Mouse (Mus musculus): Measurements from ENCODE around the gene Rprd1b. TPM values are rescaled to one million over a fixed set of nuclear protein-coding genes. Genes with fewer than 3 reads are reported as not detected.
A peak's percentile ranks its signal among the peaks of the same experiment; 100 is the strongest.

Gene Rprd1b
- polyA plus RNA-seq, 1 experiment from 2014 or later: 19.8 TPM

DNA sequence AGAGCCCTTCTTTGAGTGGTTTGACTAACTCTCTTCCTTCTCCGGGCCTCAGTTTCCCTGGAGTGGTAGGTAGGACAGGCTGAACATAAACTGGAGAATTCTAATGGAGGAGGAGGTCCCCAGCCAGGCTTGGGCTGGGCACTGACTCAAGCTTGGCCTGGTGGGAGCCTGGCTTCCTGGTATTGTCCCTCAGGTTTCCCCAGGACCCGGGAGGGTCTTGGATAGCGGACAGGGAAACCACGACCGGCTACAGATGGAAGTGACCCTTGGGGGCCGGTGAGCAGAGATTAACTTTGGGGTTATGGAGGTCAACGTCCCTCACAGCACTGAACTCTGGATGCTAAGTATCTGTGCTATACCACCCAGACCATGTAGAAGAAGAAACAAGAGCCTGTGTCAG lies 113.0 kb downstream of the Rprd1b start:
- TF ChIP-seq CTCF (IDR thresholded peaks at IDR 0.05; ENCODE audit: low read depth): no peak
- 77% methylated on average over 7 of the region's 7 CpGs for WGBS
- Histone ChIP-seq H3K27ac (ENCODE audit: low read depth, low read length) (no peak overlapping the region), H3K36me3 (ENCODE audit: control insufficient read depth, insufficient read depth) (peaks cover 51% of the 10 kb centered on the region; the same call in 1 of the 2 replicates), H3K4me1 (replicated peaks; ENCODE audit: control insufficient read depth, insufficient read depth, low read length) (peaks cover 17% of the 10 kb centered on the region), H3K4me3 (ENCODE audit: low read depth, low read length) (no peak overlapping the region), H3K9me3 (ENCODE audit: control insufficient read depth) (no peaks in the 10 kb centered on the region), H3K9ac (ENCODE audit: low read depth, low read length) (no peak overlapping the region), H3K4me2 (replicated peaks; ENCODE audit: low read depth) (no peak overlapping the region; the same call in 1 of the 2 replicates), H3K27me3 (replicated peaks; ENCODE audit: control insufficient read depth, insufficient read depth, low read length) (no peaks in the 10 kb centered on the region)
- ATAC-seq: no peak

DNA sequence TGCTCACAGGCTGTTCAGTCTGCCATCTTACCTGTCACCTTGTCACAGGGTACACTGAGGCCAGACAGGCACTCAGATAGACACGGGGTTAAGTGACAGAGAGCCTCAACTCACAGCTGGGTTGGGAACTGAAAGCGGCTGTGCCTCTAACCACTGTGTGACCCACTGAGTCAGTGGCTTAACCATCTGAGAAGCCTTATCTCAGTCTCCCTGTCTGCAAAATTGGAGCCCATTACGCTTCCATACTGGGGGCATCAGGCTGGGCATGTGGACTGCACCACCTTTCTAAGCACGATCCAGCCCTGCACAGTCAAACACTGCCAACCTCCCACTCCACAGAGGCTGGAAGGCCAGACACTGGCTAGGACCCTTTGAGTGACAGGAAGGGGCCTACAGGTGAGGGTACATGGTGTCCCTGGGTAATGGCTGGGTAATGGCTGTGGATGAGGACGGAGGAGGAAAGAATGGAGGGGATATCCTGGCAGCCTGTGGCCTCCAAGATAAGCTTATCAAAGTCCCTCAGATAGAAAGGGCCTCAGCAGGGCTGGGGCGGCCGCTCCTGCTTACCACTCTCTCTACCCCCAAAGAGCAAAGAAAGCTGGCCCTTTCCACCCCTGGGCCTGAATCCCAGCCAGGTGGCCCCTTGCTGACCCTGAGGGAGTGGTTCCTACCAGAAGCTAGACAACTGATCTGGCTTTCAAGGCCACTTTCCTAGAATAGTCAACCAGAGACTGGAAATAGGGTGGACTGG lies 113.6 kb downstream of the Rprd1b start:
- no peaks in the 10 kb centered on the region for H3K9me3 ChIP-seq (ENCODE audit: control insufficient read depth)
- H3K27ac ChIP-seq (ENCODE audit: low read depth, low read length): no peak overlapping the region
- H3K27me3 ChIP-seq (replicated peaks; ENCODE audit: control insufficient read depth, insufficient read depth, low read length): no peaks in the 10 kb centered on the region
- peaks cover 17% of the 10 kb centered on the region for H3K4me1 ChIP-seq (replicated peaks; ENCODE audit: control insufficient read depth, insufficient read depth, low read length)
- ATAC-seq: peak; percentile 25; the same call in 1 of the 2 replicates
- TF ChIP-seq CTCF (IDR thresholded peaks at IDR 0.05; ENCODE audit: low read depth): no peak
- H3K9ac ChIP-seq (ENCODE audit: low read depth, low read length): no peak overlapping the region
- 49% methylated on average over 7 of the region's 7 CpGs for WGBS
- H3K36me3 ChIP-seq (ENCODE audit: control insufficient read depth, insufficient read depth): peaks cover 49% of the 10 kb centered on the region; the same call in 1 of the 2 replicates
- H3K4me3 ChIP-seq (ENCODE audit: low read depth, low read length): no peak overlapping the region
- H3K4me2 ChIP-seq (replicated peaks; ENCODE audit: low read depth): peak overlapping the region; percentile 21; the same call in 1 of the 2 replicates

DNA sequence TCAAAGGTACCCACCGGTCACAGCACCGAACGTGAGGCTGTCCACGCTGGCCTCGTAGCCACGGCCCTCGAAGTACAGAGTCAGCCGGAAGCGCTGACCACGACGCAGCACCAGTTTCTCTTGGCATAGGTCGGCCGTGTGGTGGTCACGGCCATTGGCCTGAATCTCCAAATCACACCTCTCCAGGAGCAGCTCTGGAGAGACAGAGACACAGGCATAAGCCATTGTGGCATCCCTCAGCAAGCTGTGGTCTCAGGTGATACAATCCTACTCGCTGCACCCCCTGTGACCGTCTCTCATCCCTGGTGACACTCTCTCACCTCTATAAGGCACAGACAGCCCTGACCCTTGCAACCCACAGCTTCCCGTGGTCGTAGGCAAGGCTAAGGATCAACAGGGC lies 114.7 kb downstream of the Rprd1b start:
- Histone ChIP-seq H3K4me2 (replicated peaks; ENCODE audit: low read depth) (peak overlapping the region; percentile 80; the same call in 1 of the 2 replicates), H3K27me3 (replicated peaks; ENCODE audit: control insufficient read depth, insufficient read depth, low read length) (no peaks in the 10 kb centered on the region), H3K4me1 (replicated peaks; ENCODE audit: control insufficient read depth, insufficient read depth, low read length) (peaks cover 17% of the 10 kb centered on the region), H3K9ac (ENCODE audit: low read depth, low read length) (no peak overlapping the region), H3K36me3 (ENCODE audit: control insufficient read depth, insufficient read depth) (peaks cover 42% of the 10 kb centered on the region; the same call in 1 of the 2 replicates), H3K4me3 (ENCODE audit: low read depth, low read length) (no peak overlapping the region), H3K27ac (ENCODE audit: low read depth, low read length) (no peak overlapping the region), H3K9me3 (ENCODE audit: control insufficient read depth) (no peaks in the 10 kb centered on the region)
- 82% methylated on average over 18 of the region's 18 CpGs for WGBS
- ATAC-seq: no peak
- no peak for TF ChIP-seq CTCF (IDR thresholded peaks at IDR 0.05; ENCODE audit: low read depth)

- TF ChIP-seq CTCF (IDR thresholded peaks at IDR 0.05; ENCODE audit: low read depth): no peak
- no peak overlapping the region for H3K4me3 ChIP-seq (ENCODE audit: low read depth, low read length)
- peaks cover 34% of the 10 kb centered on the region; the same call in 1 of the 2 replicates for H3K36me3 ChIP-seq (ENCODE audit: control insufficient read depth, insufficient read depth)
- no peaks in the 10 kb centered on the region for H3K27me3 ChIP-seq (replicated peaks; ENCODE audit: control insufficient read depth, insufficient read depth, low read length)
- ATAC-seq: no peak
- no peaks in the 10 kb centered on the region for H3K9me3 ChIP-seq (ENCODE audit: control insufficient read depth)
- 71% methylated on average over 3 of the region's 3 CpGs for WGBS
- H3K4me2 ChIP-seq (replicated peaks; ENCODE audit: low read depth): peak overlapping the region; percentile 80
- no peak overlapping the region for H3K27ac ChIP-seq (ENCODE audit: low read depth, low read length)
- H3K4me1 ChIP-seq (replicated peaks; ENCODE audit: control insufficient read depth, insufficient read depth, low read length): peaks cover 17% of the 10 kb centered on the region
- no peak overlapping the region for H3K9ac ChIP-seq (ENCODE audit: low read depth, low read length)
These were observed 115.5 kb downstream of the Rprd1b start for GRCm38 (mm10) chr2:158143816-158144215.

GRCm38 (mm10) chr2:158144263-158144662 lies 116.0 kb downstream of the Rprd1b start:
- H3K9me3 ChIP-seq (ENCODE audit: control insufficient read depth): no peaks in the 10 kb centered on the region
- no peak for TF ChIP-seq CTCF (IDR thresholded peaks at IDR 0.05; ENCODE audit: low read depth)
- H3K27ac ChIP-seq (ENCODE audit: low read depth, low read length): no peak overlapping the region
- H3K4me3 ChIP-seq (ENCODE audit: low read depth, low read length): no peak overlapping the region
- peaks cover 30% of the 10 kb centered on the region; the same call in 1 of the 2 replicates for H3K36me3 ChIP-seq (ENCODE audit: control insufficient read depth, insufficient read depth)
- peaks cover 17% of the 10 kb centered on the region for H3K4me1 ChIP-seq (replicated peaks; ENCODE audit: control insufficient read depth, insufficient read depth, low read length)
- ATAC-seq: no peak
- peak overlapping the region; percentile 80 for H3K4me2 ChIP-seq (replicated peaks; ENCODE audit: low read depth)
- 58% methylated on average over 8 of the region's 8 CpGs for WGBS
- no peaks in the 10 kb centered on the region for H3K27me3 ChIP-seq (replicated peaks; ENCODE audit: control insufficient read depth, insufficient read depth, low read length)
- H3K9ac ChIP-seq (ENCODE audit: low read depth, low read length): no peak overlapping the region

- 52% methylated on average over 6 of the region's 6 CpGs for WGBS
- TF ChIP-seq CTCF (IDR thresholded peaks at IDR 0.05; ENCODE audit: low read depth): no peak
- Histone ChIP-seq H3K9me3 (ENCODE audit: control insufficient read depth) (no peaks in the 10 kb centered on the region), H3K4me2 (replicated peaks; ENCODE audit: low read depth) (peak overlapping the region; percentile 80), H3K27ac (ENCODE audit: low read depth, low read length) (peak overlapping the region; percentile 35; the same call in 1 of the 2 replicates), H3K9ac (ENCODE audit: low read depth, low read length) (peak overlapping the region; percentile 40; the same call in 1 of the 2 replicates), H3K36me3 (ENCODE audit: control insufficient read depth, insufficient read depth) (peaks cover 23% of the 10 kb centered on the region; the same call in 1 of the 2 replicates), H3K4me1 (replicated peaks; ENCODE audit: control insufficient read depth, insufficient read depth, low read length) (peaks cover 17% of the 10 kb centered on the region), H3K4me3 (ENCODE audit: low read depth, low read length) (peak overlapping the region; percentile 55), H3K27me3 (replicated peaks; ENCODE audit: control insufficient read depth, insufficient read depth, low read length) (no peaks in the 10 kb centered on the region)
- no peak for ATAC-seq
These were observed 116.6 kb downstream of the Rprd1b start for GRCm38 (mm10) chr2:158144750-158145527.

All from intestine, postnatal 0 days (tissue).